Mouse (Mus musculus) midbrain, embryonic 11.5 days (tissue): ENCODE measurements around the gene Hist2h4. TPM values are rescaled to one million over a fixed set of nuclear protein-coding genes. Genes with fewer than 3 reads are reported as not detected.

Experiments
- ATAC-seq: fragments of 200-750 bp; cut with Nextera tagmentation; 2 replicates; pipeline ENCODE4 v1.8.0; 2017; ENCODE audit warnings: moderate TSS enrichment, moderate library complexity; ENCODE audit not compliant: low FRiP score
- DNase-seq: peaks from one replicate; pipeline ENCODE4 v3.0.0; 2015; ENCODE audit warnings: low spot score; ENCODE audit errors: missing footprints
- H3K27ac ChIP-seq: fragments of 300-500 bp; sonication (generic); 2 replicates; pipeline ENCODE4 v1.5.1; 2014; ENCODE audit warnings: low read depth, low read length
- H3K27me3 ChIP-seq: fragments of 300-500 bp; sonication (generic); 2 replicates; pipeline ENCODE4 v1.6.1; 2014; ENCODE audit warnings: mild to moderate bottlenecking, low read length, moderate library complexity, mixed read lengths; ENCODE audit not compliant: control insufficient read depth, insufficient read depth
- H3K36me3 ChIP-seq: fragments of 300-500 bp; sonication (generic); 2 replicates; pipeline ENCODE4 v1.6.1; 2014; ENCODE audit warnings: mild to moderate bottlenecking, low read length, moderate library complexity, mixed read lengths; ENCODE audit not compliant: control insufficient read depth, insufficient read depth
- H3K4me1 ChIP-seq: fragments of 300-500 bp; sonication (generic); 2 replicates; pipeline ENCODE4 v1.6.1; 2014; ENCODE audit warnings: low read length; ENCODE audit not compliant: control insufficient read depth, insufficient read depth
- H3K4me2 ChIP-seq: fragments of 300-500 bp; sonication (generic); 2 replicates; pipeline ENCODE4 v1.6.1; 2014; ENCODE audit warnings: mild to moderate bottlenecking, moderate library complexity
- H3K4me3 ChIP-seq: fragments of 300-500 bp; sonication (generic); 2 replicates; pipeline ENCODE4 v1.5.1; 2014; ENCODE audit warnings: low read depth, low read length
- H3K9ac ChIP-seq: fragments of 300-500 bp; sonication (generic); 2 replicates; pipeline ENCODE4 v1.6.1; 2014; ENCODE audit warnings: low read length
- H3K9me3 ChIP-seq: fragments of 300-500 bp; sonication (generic); 2 replicates; pipeline ENCODE4 v1.6.1; 2016; ENCODE audit warnings: low read length; ENCODE audit not compliant: control insufficient read depth
- WGBS: fragments of 180-500 bp; shearing (Covaris S2); extraction: QIAGEN DNeasy Blood & Tissue Kit; methylation state at CpG from one replicate; pipeline ENCODE4 v1.1.7; 2014; 5-methylcytosine and 5-hydroxymethylcytosine counted together
- polyA plus RNA-seq: library from polyadenylated mRNA; unstranded; fragments of >200 nt; fragmentation: Nextera tagmentation; extraction: Ambion mirVana; gene quantifications from 2 replicates; pipeline ENCODE4 v1.2.1, GENCODE M21; 2014

The Hist2h4 gene
- polyA plus RNA-seq, 1 experiment from 2014 or later, result 5.4 TPM

DNA sequence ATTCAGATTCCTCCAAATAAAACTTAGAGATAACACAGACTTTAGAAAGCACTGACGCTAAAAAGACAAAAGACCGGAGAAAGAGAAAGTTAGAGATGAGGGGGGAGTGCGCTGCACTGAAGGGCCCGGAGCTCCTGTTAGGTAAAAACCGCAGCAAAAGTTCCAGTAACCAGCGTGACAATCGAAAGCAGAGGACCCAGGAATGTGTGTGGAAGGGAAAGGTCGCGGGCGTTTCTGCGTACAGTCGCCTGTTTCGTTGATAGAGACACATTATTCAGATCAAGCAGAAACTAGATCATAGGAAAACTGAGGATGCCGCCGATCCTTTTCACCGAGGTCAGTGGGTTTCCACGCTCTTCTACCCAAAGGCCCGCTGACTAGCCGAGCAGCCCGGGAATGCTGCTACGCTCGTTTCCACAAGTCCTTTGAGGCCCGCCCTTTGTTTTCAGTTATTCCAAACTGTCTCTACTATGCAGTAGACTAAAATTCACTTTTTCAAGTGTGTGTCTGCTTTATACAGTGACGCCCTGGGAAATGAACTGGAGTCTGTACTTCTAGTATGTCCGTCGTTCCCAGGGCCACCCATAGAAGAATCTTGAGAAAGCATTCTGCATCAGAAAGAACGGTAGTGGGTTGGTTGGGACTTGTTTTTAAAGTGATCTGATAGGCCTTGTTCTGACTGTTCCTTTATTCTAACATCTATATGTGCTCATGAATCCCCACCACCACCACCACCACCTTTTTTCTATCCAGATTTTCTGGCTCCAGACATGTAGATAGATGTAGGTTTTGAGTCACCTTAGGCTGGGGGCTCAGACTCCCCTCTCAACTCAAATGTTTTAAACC lies 670 bp upstream of the Hist2h4 start:
- ATAC-seq (peak; percentile 20; the same call in 1 of the 2 replicates), DNase-seq (peak; percentile 97)
- H3K4me3 ChIP-seq, result peak overlapping the region; percentile 55
- H3K9ac ChIP-seq, result peak overlapping the region; percentile 90
- peak overlapping the region; percentile 83 for H3K4me2 ChIP-seq
- peak overlapping the region; percentile 98 for H3K27ac ChIP-seq
- WGBS, result 9% methylated on average over 27 of the region's 27 CpGs
- no peaks in the 10 kb centered on the region for H3K27me3 ChIP-seq
- H3K36me3 ChIP-seq, result no peaks in the 10 kb centered on the region
- H3K4me1 ChIP-seq, result peaks cover 27% of the 10 kb centered on the region
- H3K9me3 ChIP-seq, result no peaks in the 10 kb centered on the region

DNA sequence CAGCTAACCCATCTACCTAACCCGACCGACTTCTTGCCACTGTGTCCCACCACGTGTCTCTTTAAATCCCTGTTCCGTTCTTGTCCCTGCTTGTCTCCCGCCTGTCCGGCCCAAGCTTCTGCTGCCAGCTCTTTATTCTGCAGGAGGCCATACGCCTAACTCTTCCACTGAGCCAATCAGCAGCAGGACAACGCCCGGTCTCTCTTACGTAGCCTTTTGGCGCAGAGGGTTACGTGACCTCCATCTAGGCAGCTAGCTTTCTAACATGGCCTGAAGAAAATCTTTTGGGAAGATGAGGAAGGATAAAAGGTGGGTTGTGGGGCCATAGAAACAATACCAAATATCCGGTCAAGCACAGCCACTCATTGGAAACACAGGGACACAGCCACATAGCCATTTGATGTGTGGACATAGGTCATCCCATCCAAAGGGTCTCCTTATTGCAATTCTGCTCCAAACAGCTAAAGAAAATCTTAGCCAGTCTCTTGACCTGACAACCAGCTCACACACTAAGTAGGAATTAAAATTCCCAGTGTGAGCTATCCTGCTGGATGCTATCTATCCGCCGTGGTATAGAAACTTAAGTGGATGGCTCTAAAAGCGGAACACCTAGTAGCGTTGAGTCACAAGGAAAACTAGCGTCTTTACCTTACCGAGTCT lies 765 bp downstream of the Hist2h4 start:
- Histone ChIP-seq H3K4me2 (peak overlapping the region; percentile 83), H3K27me3 (no peaks in the 10 kb centered on the region), H3K4me3 (peak overlapping the region; percentile 55), H3K4me1 (peaks cover 21% of the 10 kb centered on the region), H3K36me3 (no peaks in the 10 kb centered on the region), H3K9ac (peak overlapping the region; percentile 90), H3K27ac (peak overlapping the region; percentile 98), H3K9me3 (no peaks in the 10 kb centered on the region)
- WGBS, result under 1% methylated on average over 19 of the region's 19 CpGs
- ATAC-seq, result peak; percentile 86
- peak; percentile 97 for DNase-seq

DNA sequence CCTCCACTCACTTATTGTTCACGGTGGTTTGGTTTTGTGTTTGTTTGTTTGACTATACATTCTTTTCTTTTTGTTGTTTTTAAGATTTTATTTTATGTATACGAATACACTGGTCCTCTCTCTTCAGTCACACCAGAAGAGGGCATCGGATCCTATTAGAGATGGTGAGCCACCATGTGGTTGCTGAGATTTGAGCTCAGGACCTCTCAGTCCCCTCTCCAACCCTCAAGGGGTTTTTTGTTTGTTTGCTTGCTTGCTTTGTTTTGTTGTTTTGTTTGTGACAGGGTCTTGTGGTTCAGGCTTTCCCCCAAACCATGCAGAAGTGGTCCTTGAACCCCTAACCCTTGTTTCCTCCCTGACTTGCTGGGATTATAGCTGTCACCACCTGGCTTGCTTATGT lies 1.5 kb downstream of the Hist2h4 start:
- DNase-seq (no peak), ATAC-seq (no peak)
- no peaks in the 10 kb centered on the region for H3K9me3 ChIP-seq
- peak overlapping the region; percentile 98 for H3K27ac ChIP-seq
- H3K36me3 ChIP-seq, result no peaks in the 10 kb centered on the region
- peak overlapping the region; percentile 83 for H3K4me2 ChIP-seq
- peaks cover 21% of the 10 kb centered on the region for H3K4me1 ChIP-seq
- 63% methylated on average over 3 of the region's 3 CpGs for WGBS
- no peaks in the 10 kb centered on the region for H3K27me3 ChIP-seq
- H3K9ac ChIP-seq, result peak overlapping the region; percentile 90
- H3K4me3 ChIP-seq, result peak overlapping the region; percentile 55; the same call in 1 of the 2 replicates

GRCm38 (mm10) chr3:96260220-96260619 lies 2.9 kb downstream of the Hist2h4 start:
- no peaks in the 10 kb centered on the region for H3K36me3 ChIP-seq
- H3K9ac ChIP-seq, result no peak overlapping the region
- peaks cover 21% of the 10 kb centered on the region for H3K4me1 ChIP-seq
- ATAC-seq (no peak), DNase-seq (no peak)
- H3K4me3 ChIP-seq, result no peak overlapping the region
- H3K27me3 ChIP-seq, result no peaks in the 10 kb centered on the region
- no peaks in the 10 kb centered on the region for H3K9me3 ChIP-seq
- H3K4me2 ChIP-seq, result no peak overlapping the region
- no peak overlapping the region for H3K27ac ChIP-seq
- 85% methylated on average over 5 of the region's 5 CpGs for WGBS

DNA sequence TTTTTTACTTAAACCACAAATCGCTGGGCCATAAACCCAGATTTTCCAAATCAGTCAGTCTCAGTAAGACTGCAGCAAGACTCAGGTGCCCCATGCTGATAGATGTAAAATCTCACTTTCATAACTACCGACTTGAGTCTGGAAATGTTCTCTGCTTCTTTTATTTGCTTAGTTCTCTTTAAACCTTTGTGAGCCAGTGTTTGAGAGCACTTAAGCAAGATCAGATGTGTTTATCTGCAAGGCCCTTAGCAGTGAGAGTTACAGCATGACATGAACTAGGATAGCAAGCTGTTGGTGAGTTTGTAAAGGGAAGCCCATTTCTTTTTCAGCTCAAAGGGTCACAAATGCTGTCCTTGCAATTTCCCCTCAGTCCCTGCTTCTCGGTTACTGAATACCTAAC lies 5.9 kb downstream of the Hist2h4 start:
- WGBS, result 79% methylated on average over 3 of the region's 3 CpGs

DNA sequence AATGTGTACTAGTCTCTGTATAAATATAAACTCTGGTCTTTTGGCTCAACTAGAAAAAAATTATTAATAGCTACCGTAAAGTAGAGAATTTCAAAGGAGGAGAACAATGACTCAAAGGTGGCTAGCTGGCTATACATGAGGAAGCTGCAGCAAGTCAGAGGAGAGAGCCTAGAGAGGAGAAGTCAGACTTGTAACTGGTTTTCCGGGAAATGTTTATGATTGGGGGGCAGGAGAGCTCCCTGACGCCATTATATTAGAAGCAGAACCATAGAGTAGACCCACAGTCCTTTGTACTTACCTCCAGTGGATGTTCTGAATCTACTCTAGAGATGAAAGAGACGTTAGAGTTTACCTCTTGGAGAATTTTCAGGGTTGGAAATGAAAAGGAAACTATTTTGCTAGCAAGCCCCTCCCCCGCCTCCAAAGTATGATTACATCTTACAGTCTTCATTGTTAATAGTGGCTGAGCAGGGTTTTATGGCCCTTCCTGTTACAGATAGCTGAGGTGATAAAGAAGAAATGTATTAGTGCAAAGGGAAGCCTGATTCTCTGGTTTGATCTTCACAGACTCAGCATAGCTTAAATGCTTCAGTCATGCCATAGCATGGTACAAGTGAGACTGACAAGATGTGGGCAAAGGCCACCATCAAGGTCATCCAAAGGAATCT lies 7.1 kb downstream of the Hist2h4 start:
- Histone ChIP-seq H3K4me3 (no peak overlapping the region), H3K27me3 (no peaks in the 10 kb centered on the region), H3K9me3 (no peaks in the 10 kb centered on the region), H3K4me1 (no peaks in the 10 kb centered on the region), H3K4me2 (no peak overlapping the region), H3K36me3 (no peaks in the 10 kb centered on the region), H3K9ac (no peak overlapping the region), H3K27ac (no peak overlapping the region)
- ATAC-seq, result no peak
- WGBS, result 84% methylated on average over 5 of the region's 5 CpGs
- no peak for DNase-seq

More for the DNA sequence above, 5.9 kb downstream of the Hist2h4 start:
- ATAC-seq (no peak), DNase-seq (no peak)
- H3K9ac ChIP-seq, result no peak overlapping the region
- no peaks in the 10 kb centered on the region for H3K27me3 ChIP-seq
- no peaks in the 10 kb centered on the region for H3K9me3 ChIP-seq
- H3K4me1 ChIP-seq, result peaks cover 7% of the 10 kb centered on the region; the same call in 1 of the 2 replicates
- H3K36me3 ChIP-seq, result no peaks in the 10 kb centered on the region
- no peak overlapping the region for H3K4me2 ChIP-seq
- no peak overlapping the region for H3K27ac ChIP-seq
- H3K4me3 ChIP-seq, result no peak overlapping the region

- DNase-seq (no peak), ATAC-seq (no peak)
- Histone ChIP-seq H3K9ac (no peak overlapping the region), H3K36me3 (no peaks in the 10 kb centered on the region), H3K27ac (no peak overlapping the region), H3K9me3 (no peaks in the 10 kb centered on the region), H3K4me2 (no peak overlapping the region), H3K4me1 (no peaks in the 10 kb centered on the region), H3K27me3 (no peaks in the 10 kb centered on the region), H3K4me3 (no peak overlapping the region)
- 56% methylated on average over 10 of the region's 10 CpGs for WGBS
These were observed 8.3 kb downstream of the Hist2h4 start for GRCm38 (mm10) chr3:96254683-96255355.

DNA sequence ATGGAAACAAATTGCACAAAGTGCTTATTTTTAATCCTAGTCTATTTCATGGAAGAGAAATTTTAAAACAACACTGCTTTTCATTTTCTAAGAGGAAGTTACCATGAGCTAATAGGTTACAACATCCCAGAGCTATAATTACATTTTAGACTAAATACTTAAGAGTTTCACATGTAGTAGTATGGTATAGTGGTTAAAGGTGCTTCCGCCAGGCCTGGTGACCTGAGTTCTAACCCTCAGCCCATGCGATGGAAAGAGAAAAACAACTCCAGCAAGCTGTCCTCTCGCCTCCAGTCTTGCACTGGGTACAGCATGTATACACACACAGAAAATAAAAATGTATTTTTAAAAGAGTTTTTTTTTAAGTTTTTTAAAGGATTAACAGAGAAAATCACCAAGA lies 11.3 kb downstream of the Hist2h4 start:
- no peak for DNase-seq
- Histone ChIP-seq H3K27me3 (no peaks in the 10 kb centered on the region), H3K4me2 (no peak overlapping the region), H3K9ac (no peak overlapping the region), H3K36me3 (no peaks in the 10 kb centered on the region), H3K4me1 (peaks cover 8% of the 10 kb centered on the region), H3K27ac (no peak overlapping the region), H3K9me3 (no peaks in the 10 kb centered on the region), H3K4me3 (no peak overlapping the region)
- WGBS, result 86% methylated on average over 3 of the region's 3 CpGs
- ATAC-seq, result no peak
